Mouse (Mus musculus): Measurements from ENCODE around the gene Rnf169.

DNA sequence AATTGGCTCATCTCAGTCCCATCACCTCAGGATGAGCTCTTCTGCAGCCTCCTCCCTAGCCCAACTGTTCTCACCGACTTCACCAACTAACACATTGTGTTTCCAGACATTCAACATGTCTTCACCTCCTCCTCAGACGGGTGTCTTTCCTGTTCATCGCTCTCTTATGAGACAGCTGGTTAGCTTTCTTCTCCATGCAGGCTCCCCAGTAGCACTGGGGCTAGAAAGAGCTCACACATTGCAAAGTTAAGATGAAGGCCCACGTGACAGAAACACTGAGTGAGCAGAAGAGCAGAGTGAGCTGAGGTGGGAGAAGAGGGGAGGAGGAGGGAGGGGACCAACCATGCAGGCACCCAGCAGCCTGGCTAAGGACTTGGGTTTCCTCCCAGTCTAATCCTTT is 78.0 kb downstream of the Rnf169 start:
- TF ChIP-seq CTCF (IDR thresholded peaks at IDR 0.05; ENCODE audit: low read depth), result no peak
- no peak for TF ChIP-seq EP300 (IDR thresholded peaks at IDR 0.05; ENCODE audit: low read depth)
